Mouse (Mus musculus): ENCODE results near the gene Pitpna.

Pitpna gene

DNA sequence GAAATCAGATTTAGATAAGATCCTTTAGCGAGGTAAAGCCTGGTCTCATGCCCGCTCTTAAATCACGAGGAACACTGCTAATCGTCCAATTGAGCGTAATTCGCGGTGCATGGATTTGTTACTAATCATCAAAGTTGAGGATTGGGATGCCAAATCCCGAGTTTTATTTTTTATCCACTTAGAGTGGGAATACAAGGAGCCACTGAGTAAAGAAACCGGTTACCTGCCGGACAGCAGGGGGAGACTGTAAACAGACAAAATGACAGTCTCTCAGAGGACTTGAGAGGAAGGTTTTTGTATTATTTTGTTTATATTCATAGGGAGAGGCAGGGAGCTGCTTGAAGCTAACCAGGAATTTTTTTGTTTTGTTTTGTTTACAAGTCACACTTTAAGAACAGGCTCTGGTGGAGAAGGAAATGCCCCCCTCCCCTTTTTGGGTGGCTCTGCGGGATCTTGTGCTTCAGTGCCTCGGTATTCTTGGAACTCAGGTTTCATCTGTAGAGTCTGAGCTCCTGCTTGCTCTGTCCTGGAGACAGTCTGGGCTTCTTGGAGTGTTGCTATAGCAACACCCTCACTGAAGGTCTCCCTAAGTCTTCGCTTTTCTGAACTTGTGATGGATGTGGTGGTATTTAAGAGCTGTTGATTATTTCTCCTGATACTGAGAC, 43.8 kb downstream of the Pitpna start:
- no peak for DNase-seq (ENCODE audit: low spot score in 2 of 2)

DNA sequence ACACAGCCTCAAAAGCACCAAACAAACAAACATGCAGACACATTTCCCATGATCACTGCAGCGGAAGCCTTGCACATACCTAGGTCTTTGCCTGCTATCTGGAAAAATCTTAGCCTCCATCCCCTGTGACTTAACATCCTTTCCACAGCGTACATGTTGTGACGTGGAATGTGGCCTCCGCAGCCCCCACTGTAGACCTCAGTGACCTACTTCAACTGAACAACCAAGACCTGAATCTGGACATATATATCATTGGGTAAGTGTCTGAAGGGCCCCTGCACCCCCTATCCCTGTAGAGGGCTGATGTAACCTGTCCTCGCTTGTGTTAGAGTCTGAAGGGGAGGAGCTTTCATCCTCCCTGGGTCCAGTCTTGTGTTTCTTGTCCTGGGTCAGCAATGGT, 45.0 kb downstream of the Pitpna start:
- DNase-seq (ENCODE audit: low spot score in 2 of 2) = no peak

DNA sequence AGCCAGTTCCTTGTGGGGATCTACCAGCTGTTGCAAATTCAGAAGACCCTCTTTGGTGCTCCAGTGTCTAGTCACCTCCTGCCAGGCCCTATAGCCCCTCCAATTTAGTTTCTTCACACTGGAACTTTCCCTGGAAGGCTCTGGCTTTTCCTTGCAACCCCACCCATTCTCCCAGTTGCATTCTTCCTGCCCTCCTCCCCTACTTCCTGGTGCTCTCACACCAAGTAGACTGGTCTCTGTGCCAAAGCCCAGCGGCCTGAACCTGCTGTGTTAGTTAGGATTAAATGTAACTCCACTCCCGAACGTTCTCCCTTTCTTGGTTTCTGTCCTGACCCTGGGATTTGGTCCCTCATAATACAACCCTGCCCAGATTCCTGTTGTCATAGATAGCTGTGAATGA, 46.9 kb downstream of the Pitpna start:
- no peak for DNase-seq (ENCODE audit: low spot score in 2 of 2)

DNA sequence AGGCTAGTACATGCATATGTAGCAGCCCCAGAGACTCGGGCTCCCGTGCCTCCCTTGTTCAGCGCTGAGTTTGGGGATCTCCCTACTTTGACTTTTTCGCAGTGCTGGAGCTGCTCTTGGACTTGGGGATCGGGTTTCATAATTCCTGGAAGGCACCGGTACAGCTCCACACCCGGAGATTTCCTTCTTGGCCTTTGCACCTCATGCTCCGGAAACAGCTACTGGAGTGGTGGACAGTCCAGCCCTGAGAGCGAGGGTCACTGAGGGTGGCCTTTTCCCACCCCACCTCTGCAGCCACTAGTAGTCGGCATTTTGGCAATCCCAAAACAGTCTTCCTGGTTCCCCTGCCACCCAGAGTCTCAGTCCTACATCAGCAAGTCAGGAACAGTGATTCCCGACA, 47.4 kb downstream of the Pitpna start:
- DNase-seq (ENCODE audit: low spot score in 2 of 2) = no peak

DNA sequence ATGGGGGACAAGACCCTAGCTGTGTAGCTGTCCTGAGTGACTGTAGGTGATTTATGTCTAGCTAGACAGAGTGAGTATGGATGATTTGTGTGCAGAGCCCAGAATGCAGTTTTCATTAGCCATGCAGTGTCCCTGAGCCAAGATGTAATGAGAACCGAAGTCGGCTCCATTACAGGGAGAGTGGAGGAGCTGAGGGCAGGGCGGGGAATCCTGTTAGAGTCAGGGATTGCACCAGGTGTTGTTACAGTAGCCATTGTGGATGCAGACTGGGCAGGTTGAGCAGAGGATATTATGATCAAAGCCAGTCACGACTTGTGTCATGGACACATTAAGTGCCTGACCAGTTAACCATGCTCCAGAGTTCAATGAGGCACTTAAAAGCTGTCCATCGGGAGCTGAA, 55.4 kb downstream of the Pitpna start:
- no peak for DNase-seq (ENCODE audit: low spot score in 2 of 2)

DNA sequence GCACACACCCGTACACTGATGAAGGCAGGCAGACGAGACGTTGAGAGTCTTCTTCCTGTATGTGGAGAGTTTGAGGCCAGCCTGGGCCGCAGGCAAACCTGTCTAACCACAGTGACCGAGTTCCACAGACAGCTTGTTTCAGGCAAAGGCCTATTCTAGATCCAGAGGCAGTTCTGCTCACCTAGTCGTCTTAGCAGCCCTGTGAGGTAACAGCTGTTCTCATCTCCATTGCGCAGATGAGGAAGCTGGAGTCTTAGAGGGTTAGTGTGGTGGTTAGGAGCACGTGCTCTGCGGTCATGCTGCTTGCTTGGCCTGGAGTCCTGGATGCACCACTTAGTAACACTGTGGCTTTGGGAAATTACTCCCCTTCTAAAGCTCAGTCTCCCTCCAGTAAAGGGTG, 56.8 kb downstream of the Pitpna start:
- DNase-seq (ENCODE audit: low spot score in 2 of 2) = no peak

DNA sequence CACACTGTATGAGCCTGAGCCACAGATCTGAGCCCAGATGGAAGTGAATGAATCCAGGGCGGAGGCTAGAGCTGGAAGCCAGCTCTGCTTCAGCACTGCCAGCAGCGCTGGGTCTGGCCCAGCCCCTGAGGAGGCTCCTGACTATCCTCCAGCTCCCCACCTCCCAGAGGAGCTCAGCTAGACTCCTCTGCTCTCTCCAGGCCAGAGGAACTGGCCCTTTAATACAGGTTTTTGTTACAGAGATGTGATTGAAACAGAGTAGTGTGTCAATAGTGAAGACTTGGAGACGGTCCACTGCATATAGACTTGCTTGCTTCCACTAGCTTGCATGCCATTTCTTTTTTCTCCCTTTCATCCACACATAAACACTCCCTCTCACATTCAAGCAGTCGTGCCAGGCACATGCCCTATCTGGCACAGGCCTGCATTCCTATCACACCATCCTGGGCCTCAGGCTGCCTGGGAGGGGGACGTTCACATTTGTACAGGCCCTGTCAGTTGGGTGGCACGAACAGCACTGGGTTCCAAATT, 59.8 kb downstream of the Pitpna start:
- DNase-seq (ENCODE audit: low spot score in 2 of 2) = no peak

DNA sequence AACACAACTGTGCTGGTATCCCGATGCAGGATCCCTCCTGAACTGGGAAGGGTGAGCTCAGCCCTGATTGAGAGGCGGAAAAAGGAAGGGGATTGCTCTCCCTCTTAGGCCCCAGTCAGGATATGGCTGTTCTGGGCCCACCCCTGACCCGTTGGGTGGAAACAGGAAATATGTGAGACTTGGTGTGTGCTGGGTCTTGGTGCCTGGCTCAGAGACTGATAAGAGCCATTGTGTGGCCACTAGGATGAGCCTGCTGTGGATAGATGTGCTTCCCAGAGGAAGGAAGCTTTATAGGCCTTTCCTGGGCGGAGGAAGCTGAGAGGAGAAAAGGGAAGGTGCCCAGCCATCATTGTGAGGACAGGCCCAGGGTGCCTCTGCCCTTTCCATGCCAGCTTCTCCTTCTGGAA, 61.3 kb downstream of the Pitpna start:
- DNase-seq (ENCODE audit: low spot score in 2 of 2) = no peak

DNA sequence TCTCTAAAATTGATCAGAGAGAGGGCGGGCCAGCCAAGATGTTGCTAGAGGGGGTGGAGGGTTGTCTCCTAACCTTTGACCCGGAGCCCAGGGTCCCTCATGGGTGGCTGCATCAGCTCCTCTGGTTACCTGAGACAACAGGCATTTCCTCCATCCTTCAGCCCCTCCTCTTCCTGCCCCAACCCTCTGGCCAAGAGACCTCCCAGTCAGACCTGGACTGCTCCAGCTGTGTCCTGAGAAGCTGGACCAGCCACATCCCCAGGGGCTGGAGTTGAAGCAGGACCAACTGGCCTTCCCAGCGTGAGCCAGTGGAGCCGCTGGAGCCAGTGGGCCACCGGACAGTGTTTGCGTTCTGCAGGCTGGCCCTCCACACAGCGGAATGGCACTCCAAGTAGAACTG, 62.4 kb downstream of the Pitpna start, which contains the start of gene Myo1c:
Myo1c (plus strand) TSS at position 194 of the 400 bp plus-strand sequence.
- DNase-seq (ENCODE audit: low spot score in 2 of 2) = no peak

DNA sequence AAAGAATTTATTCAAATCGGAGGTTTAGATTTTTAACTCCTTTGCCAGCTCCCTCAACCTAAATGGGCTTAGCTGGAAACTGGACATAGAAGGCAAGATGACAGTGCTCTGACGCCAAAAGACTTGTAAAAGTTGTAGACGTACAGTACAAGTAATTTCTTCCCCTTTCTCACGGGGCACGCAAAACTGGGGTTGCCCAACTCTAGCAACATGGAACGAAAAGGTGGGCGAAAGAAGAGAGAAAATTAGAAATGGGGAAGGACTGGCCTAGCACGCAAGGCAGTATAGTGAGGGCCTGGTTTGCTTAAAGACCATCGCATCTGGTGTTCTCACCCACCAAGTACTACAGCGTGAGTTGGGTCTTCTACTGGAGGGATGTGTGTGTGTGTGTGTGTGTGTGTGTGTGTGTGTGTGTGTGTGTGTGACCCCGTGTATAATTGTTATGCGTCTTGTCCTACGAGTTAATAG, 63.1 kb downstream of the Pitpna start:
- peak in 1 of 2 experiments; percentile 40 for DNase-seq (ENCODE audit: low spot score in 2 of 2)

DNA sequence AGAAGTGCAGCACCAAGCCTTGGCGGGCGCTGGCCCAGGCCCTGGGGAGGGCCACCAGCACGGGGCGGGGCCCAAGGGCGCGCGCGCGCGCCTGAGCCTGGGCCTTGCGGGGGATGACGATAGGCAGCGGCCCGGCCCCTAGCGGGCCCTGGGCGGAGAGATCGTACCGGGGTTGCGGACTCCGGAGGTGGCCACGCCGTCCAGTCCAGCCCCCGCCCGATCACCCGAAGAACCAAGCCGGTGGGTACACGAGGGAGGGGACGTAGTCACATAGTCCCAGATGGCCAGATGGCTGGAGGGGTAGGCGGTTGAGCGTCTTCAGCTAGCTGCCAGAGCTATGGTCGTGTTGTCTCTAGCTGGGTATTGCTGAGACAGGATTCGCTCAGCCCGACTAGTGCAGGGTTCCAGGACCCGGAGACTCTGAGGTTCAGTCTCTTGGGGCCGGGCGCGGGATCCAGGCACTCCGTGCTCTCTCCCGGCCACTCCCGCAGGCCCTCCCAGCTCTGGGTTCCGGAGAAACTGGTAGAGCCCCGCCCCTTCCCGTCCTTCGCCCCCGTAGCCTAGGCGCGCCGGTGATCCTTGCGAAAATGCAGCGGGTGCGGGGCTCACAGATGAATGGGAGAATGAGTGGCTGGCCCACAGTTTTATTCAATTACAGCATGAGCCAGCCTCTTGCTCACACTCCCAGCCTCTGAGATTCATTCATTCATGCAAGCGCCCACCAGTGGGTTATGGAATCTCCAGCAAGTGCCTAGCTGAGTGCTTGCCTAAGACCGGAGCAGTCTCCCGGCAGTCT, 63.7 kb downstream of the Pitpna start:
- DNase-seq (ENCODE audit: low spot score in 2 of 2) = peak; percentile 88 to 93

DNA sequence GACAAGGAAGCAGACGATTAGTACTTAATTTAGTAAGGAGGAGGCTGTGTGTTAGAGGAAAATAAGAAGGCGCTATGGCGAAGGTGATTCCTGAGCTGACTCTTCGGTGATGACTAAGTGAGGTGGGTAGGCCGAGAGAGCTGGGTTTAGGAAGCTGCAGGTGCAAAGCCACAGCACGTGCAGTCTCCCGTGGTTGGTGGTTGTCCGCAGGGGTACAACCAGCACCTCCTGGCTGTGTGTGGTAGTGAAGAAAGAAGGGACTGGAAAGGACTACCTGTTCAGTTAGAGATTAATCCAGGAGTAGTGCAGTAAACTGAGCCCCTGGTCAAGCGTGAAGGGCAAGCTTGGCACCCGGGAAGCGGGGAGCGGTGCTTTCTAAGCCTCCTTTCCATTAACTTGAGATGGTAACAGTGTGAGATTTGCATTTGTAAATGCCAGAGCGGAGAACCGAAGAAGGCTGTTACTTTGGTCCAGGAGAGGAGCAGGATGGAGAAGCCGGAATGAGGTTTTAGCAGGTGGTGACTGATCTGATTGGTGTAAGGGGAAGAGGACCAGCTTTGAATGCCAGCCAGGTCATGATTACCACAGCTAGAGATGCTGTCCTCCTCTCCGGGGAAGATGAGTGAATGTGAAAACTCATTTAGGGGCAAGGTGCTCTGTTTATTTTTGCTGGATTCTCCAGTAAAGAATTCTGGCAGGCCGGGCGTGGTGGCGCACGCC, 64.5 kb downstream of the Pitpna start:
- peak; percentile 57 to 79 for DNase-seq (ENCODE audit: low spot score in 2 of 2)

DNA sequence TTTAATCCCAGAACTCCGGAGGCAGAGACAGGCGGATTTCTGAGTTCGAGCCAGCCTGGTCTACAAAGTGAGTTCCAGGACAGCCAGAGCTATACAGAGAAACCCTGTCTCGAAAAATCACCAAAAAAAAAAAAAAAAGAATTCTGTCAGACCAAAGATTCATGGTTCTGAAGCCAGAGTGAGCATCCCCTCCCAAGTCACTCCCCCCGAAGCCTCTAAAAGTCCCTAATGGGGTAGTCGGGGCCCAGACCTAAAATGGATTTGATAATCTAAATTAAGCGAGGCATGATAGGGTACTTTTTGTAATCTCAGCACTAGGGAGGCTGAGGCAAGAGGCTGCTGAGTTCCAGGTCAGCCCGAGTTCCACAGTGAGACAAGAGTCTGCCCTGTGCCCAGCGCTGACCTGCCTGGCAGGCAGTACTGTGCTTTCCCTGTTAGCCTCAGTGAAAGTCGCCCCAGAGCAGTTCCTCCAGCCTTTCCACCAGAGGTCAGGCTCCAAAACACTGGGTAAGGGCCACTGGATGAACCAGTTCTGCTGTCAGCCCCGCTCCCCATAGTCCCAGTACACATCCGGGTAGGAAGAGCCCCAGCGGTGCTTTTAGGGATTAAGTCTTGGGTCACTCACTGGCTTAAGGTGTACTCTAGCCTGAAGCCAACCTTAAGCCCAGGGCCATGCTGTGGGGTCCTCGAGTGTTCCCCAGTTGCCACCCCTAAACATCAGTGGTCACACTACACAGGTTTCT, 65.2 kb downstream of the Pitpna start:
- peak; percentile 47 to 76 for DNase-seq (ENCODE audit: low spot score in 2 of 2)

DNA sequence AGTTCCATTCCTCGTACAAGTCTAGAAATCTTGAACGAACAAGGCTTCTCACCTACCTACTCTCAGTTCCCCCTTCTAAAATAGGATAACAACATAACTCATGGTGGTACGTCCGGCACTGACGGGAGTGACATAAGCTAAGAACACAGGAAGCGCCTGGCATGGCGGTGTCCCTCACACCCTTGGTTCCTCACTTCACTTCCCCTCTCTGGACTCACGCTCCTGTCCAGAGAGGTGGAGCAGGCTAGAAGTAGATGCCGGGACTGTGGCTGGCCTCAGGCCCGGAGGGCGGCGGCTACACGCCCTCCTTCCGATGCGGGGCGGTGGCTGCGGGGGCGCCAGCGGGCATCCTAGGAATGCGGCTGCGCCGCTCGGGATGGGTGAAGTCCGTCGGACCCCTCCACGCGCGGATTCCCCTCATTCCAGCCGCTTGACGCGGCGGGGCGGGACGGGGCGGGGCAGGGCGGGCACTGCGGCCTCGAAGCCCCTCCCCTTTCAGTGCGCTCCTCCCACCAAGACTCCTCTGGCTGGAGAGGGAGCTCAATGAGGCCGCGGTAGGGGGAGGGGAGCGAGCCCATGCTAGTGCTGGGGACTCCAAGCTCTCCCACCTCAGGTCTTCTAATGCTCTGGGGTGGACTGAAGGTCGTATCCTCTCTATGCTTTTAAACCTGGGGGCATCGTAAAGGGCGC, 66.0 kb downstream of the Pitpna start:
- peak; percentile 84 to 91 for DNase-seq (ENCODE audit: low spot score in 2 of 2)

DNA sequence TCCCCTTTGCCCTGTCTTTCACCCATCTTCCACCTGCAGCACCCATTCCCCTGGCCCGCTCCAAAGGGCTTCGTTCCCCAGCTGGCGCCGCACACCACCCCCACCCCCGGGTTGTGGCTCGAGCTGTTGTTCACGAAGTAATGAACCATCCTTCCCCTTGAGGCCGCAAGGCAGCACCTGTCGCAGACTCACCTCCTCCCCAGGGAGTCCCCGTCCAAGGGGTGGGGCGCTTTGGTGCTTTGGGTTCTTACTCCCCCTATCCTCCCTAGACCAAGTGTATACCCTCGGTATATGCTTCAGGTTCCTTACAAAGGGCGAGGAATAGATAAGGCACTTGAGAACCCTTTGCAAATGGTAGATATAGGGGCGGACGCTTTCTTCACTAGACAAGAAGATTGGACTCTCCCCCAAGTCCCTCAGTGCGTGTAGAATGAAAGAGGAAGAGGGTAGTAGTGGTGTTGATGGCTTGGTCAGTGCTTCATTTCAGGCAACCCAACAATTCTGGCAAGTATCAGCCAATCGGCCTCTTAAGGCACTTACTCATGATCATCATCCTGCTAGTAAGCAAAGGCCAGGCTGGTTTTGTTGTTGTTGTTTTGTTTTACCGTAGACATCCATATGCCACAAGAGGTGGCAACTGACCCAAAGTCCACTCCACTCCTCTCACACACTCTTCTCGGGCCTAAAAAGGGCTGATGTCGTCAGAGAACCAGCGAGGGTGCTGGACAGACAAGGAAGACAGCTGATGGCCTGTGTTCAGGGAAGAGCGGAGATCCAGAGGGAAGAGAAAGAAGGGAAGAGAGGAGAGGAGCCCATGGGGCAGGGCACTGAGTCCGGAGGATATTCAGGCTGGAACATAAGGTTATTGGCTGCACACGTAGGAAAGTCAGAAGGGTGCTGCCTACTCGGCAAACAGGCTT, 66.8 kb downstream of the Pitpna start:
- DNase-seq (ENCODE audit: low spot score in 2 of 2) = peak; percentile 83 to 89

DNA sequence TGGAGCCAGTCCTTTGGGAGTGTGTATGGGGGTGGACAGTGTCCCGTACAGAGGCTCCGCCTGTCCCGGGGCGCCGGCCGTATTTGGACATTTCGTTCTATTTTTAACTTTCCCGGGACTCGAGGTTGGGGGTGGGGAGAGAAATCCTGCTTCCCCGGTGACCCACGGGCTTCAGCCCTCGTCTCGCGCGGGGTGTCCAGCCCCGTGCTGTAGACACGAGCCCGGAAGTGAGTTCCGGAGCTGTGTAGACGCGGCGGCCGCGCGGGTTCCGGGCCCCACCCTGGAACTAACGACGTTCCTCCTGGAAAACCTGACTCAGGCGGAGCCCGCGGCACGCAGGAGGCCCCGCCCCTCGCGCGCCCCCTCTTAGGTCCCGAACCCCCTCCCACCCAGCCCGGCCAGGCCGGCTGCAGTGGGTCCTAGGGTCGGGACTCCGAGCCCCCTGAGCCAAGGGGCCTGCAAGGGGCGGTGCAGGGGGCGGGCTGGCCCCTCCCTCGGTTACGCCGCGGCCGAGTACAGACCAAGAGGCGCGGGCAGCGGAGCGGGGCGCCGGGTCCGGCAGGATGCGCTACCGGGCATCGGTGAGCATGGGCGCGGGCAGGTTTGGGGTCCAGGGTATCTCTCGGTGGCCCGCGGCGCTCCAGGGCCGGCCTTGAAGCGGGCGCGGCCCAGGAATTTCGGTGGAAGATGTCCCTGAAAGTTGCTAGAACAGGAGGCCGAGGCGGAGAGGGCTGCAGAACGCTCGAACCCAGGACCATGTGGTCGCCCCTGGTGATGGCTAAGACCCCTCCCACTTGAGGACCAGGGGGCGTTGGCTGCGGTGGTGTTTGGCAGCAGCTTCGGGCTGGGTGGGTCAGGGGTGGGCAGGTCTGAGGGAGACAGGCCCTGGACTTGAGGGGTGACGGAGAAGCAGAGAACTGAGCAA, 68.0 kb downstream of the Pitpna start:
- peak; percentile 74 to 87 for DNase-seq (ENCODE audit: low spot score in 2 of 2)

DNA sequence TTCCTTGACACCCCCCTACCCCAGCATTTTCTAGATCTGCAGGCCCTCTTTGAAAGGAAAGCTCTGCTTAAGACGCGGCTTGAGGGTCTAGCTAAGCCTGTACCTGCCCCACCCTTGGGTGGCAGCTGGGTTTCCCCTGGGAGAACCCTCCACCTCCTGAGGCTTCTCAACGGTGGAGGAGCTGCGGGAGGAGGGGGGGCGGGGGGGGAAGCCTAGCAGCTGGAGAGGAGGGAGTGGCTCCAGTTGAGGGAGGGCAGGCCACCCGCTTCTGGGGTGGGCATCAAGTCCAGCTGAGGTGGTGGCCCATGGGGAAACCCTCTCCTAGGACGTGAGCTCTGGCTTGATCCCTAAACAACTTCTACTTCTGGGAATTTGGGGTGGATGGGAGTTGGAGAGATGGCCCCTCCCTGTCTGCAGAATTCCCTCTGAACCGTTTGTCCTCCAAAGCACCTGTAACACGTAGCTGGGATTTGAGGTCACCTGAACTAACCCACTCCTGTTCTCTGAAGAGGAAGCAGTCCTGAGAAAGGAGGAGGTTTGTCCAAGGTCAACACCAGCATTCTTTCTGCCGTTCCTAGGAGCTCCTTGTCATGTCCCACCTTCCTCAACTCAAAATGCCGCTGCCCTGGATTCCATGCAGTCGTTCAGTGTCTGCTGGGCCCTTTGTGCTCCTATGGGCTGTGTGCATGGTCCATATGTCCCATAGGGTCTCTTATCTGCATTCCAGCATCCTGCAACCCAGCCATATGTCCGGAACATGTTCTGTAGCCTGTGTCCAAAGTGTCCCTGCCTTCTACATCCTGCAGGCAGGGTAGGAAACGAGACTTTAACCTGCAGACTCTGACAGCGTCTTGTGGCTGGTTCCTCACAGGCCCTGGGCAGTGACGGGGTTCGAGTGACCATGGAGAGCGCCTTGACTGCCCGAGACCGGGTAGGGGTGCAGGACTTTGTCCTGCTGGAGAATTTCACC, 69.0 kb downstream of the Pitpna start:
- peak; percentile 40 to 60 for DNase-seq (ENCODE audit: low spot score in 2 of 2)

DNA sequence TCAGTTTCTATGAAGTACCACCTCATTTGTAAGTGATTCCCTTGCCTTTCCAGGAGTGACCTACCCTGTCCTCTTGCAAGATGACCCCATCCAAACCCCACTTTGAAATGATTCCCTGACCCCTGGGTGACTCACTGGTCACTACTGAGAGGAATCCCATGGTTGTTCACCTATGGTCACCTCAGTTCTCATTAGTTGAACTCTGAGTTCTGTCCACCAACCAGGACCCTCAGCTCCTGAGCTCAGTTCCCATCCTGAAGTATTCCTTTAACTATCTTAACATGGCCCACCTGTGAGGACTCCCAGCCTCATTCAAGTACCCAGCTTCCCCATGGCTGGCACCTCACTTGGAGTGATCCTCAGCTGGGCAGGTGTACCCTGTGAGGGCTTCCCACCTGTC, 69.9 kb downstream of the Pitpna start:
- DNase-seq (ENCODE audit: low spot score in 2 of 2) = no peak
